Mouse (Mus musculus): Measurements from ENCODE around the gene Fgfr2. TPM values are rescaled to one million over a fixed set of nuclear protein-coding genes. Genes with fewer than 3 reads are reported as not detected.

Gene Fgfr2
- polyA plus RNA-seq, 1 experiment from 2014 or later, result 92.0 TPM

DNA sequence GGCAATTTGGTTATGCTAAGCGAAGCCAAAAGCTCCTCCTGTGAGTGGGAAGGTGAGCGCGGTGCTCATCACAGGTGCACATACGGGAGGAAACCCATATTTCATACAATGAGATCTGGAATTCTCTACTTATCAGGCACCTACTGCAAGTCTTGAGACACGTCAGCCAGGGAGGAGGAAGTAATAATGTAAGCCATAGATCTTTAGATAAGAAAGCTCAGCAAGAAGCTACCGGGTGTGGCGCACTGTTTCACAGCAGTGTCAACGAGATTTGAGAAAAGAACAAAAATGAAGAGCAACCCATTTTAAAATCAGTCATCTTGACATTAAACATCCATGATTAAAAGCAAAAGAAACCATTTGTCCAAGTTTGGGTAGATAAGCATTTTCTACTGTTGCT is 94.1 kb downstream of the Fgfr2 start:
- no peaks in the 10 kb centered on the region for H3K9me3 ChIP-seq (ENCODE audit: control insufficient read depth, low read length)
- no peak overlapping the region for H3K4me2 ChIP-seq
- no peak for ATAC-seq (ENCODE audit: low FRiP score)
- H3K4me1 ChIP-seq (ENCODE audit: control insufficient read depth, insufficient read depth, low read length), result peaks cover 13% of the 10 kb centered on the region
- DNase-seq (ENCODE audit: low spot score, missing footprints), result no peak
- H3K36me3 ChIP-seq (ENCODE audit: control insufficient read depth, insufficient read depth, low read length), result no peaks in the 10 kb centered on the region
- no peak overlapping the region for H3K27ac ChIP-seq (ENCODE audit: low read depth, low read length)
- WGBS, result 92% methylated on average over 8 of the region's 8 CpGs
- no peak overlapping the region for H3K9ac ChIP-seq (ENCODE audit: low read length)
- H3K4me3 ChIP-seq (ENCODE audit: low read depth, low read length), result no peak overlapping the region
- H3K27me3 ChIP-seq (ENCODE audit: control insufficient read depth, insufficient read depth, low read length), result no peaks in the 10 kb centered on the region

DNA sequence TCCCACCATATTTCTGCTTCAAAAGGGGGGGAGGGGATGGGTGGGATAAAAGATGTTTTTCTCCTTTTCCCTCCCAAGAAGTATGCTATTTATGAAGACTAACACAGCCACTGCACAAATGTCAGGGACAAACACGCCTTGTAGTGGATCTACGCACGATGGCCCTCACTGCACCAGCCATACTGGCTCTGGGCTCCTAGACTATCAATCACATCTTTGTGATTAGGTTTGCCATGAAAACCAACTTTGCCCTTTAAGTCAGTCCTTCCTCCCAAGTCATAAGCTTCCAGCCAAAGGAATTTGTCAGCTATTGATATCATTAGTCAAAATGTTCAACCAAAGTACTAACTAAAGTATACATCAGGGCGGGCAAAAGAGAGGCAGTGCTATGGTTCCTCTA is 95.2 kb downstream of the Fgfr2 start:
- H3K9ac ChIP-seq (ENCODE audit: low read length), result no peak overlapping the region
- DNase-seq (ENCODE audit: low spot score, missing footprints) (no peak), ATAC-seq (ENCODE audit: low FRiP score) (no peak)
- H3K9me3 ChIP-seq (ENCODE audit: control insufficient read depth, low read length), result no peaks in the 10 kb centered on the region
- WGBS, result 91% methylated on average over 4 of the region's 4 CpGs
- H3K27me3 ChIP-seq (ENCODE audit: control insufficient read depth, insufficient read depth, low read length), result no peaks in the 10 kb centered on the region
- no peak overlapping the region for H3K4me3 ChIP-seq (ENCODE audit: low read depth, low read length)
- no peaks in the 10 kb centered on the region for H3K36me3 ChIP-seq (ENCODE audit: control insufficient read depth, insufficient read depth, low read length)
- no peak overlapping the region for H3K4me2 ChIP-seq
- no peak overlapping the region for H3K27ac ChIP-seq (ENCODE audit: low read depth, low read length)
- H3K4me1 ChIP-seq (ENCODE audit: control insufficient read depth, insufficient read depth, low read length), result peaks cover 4% of the 10 kb centered on the region; the same call in 1 of the 2 replicates

DNA sequence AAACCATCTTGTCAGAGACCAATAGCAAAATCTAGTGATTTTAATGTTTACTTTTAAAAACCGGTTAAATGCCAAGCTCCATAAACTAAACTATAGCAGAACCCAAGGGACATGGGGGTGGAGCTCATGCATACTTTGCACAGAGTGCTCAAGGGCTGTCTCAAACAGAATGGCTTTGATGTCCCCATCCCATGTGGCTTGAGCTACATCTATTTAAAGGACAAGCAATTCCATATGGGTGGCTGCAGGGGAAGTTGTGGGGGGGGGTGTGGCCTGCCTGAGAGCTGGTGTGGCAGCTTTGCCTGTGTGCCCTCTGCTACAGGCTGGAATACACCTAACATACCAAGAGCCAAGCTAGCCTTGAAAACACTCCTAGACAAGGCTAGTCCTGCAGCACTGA is 98.5 kb downstream of the Fgfr2 start:
- WGBS, result 60% methylated on average over 1 of the region's 1 CpGs
- H3K27me3 ChIP-seq (ENCODE audit: control insufficient read depth, insufficient read depth, low read length), result no peaks in the 10 kb centered on the region
- peaks cover 20% of the 10 kb centered on the region for H3K4me1 ChIP-seq (ENCODE audit: control insufficient read depth, insufficient read depth, low read length)
- no peak overlapping the region for H3K4me3 ChIP-seq (ENCODE audit: low read depth, low read length)
- no peak overlapping the region for H3K4me2 ChIP-seq
- H3K9me3 ChIP-seq (ENCODE audit: control insufficient read depth, low read length), result no peaks in the 10 kb centered on the region
- H3K9ac ChIP-seq (ENCODE audit: low read length), result no peak overlapping the region
- ATAC-seq (ENCODE audit: low FRiP score), result no peak
- no peak for DNase-seq (ENCODE audit: low spot score, missing footprints)
- no peak overlapping the region for H3K27ac ChIP-seq (ENCODE audit: low read depth, low read length)
- H3K36me3 ChIP-seq (ENCODE audit: control insufficient read depth, insufficient read depth, low read length), result no peaks in the 10 kb centered on the region

GRCm38 (mm10) chr7:133019481-133020020 is 103.6 kb downstream of the Fgfr2 start:
- Histone ChIP-seq H3K36me3 (ENCODE audit: control insufficient read depth, insufficient read depth, low read length) (0 out of 2 replicates have a peak, but pooled peaks cover 2% of the 10 kb centered on the region), H3K4me1 (ENCODE audit: control insufficient read depth, insufficient read depth, low read length) (peaks cover 47% of the 10 kb centered on the region)
- WGBS, result 21% methylated on average over 6 of the region's 6 CpGs

GRCm38 (mm10) chr7:133018961-133019360 is 104.2 kb downstream of the Fgfr2 start:
- no peak overlapping the region for H3K4me2 ChIP-seq
- no peak for DNase-seq (ENCODE audit: low spot score, missing footprints)
- peaks cover 53% of the 10 kb centered on the region for H3K4me1 ChIP-seq (ENCODE audit: control insufficient read depth, insufficient read depth, low read length)
- H3K9ac ChIP-seq (ENCODE audit: low read length), result no peak overlapping the region
- no peak for ATAC-seq (ENCODE audit: low FRiP score)
- H3K27me3 ChIP-seq (ENCODE audit: control insufficient read depth, insufficient read depth, low read length), result no peaks in the 10 kb centered on the region
- no peak overlapping the region for H3K27ac ChIP-seq (ENCODE audit: low read depth, low read length)
- 71% methylated on average over 7 of the region's 7 CpGs for WGBS
- 0 out of 2 replicates have a peak, but pooled peaks cover 2% of the 10 kb centered on the region for H3K36me3 ChIP-seq (ENCODE audit: control insufficient read depth, insufficient read depth, low read length)
- H3K4me3 ChIP-seq (ENCODE audit: low read depth, low read length), result no peak overlapping the region
- no peaks in the 10 kb centered on the region for H3K9me3 ChIP-seq (ENCODE audit: control insufficient read depth, low read length)

More at GRCm38 (mm10) chr7:133019481-133020020, 103.6 kb downstream of the Fgfr2 start:
- ATAC-seq (ENCODE audit: low FRiP score) (no peak), DNase-seq (ENCODE audit: low spot score, missing footprints) (no peak)
- Histone ChIP-seq H3K4me3 (ENCODE audit: low read depth, low read length) (no peak overlapping the region), H3K9me3 (ENCODE audit: control insufficient read depth, low read length) (no peaks in the 10 kb centered on the region), H3K27ac (ENCODE audit: low read depth, low read length) (no peak overlapping the region), H3K9ac (ENCODE audit: low read length) (no peak overlapping the region), H3K4me2 (no peak overlapping the region), H3K27me3 (ENCODE audit: control insufficient read depth, insufficient read depth, low read length) (no peaks in the 10 kb centered on the region)

DNA sequence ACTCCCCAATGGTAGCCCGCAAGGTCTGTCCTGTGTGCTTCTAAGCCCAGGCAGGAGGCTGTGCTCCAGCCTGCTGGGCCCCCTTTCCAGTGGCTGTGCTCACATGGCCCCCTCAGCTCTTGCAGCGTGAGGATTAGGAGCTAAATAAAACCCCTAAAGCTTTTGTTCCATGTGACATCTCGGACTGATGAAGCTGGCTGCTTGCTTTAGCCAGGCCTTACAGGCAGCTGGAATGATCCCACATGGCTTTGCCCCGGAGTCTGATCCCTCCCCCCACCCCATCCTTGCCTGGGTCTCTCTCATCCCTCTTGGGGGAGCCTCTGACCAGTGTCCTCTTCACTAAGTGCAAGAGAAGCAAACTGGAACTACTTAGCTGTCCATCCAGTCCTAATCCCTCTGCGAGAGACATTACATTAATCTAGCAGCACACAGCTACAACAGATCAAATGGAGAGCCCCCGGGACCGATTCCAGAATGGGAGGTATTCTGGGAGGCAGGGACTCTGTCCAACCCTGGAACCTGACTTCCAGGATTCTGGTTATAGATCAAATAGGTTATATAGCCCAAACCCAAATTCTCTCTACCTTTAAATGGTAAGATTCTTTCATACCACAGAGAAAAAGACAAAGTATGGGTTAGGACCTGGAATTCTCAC is 107.6 kb downstream of the Fgfr2 start:
- Histone ChIP-seq H3K27me3 (ENCODE audit: control insufficient read depth, insufficient read depth, low read length) (no peaks in the 10 kb centered on the region), H3K27ac (ENCODE audit: low read depth, low read length) (peak overlapping the region; percentile 61), H3K4me1 (ENCODE audit: control insufficient read depth, insufficient read depth, low read length) (peaks cover 74% of the 10 kb centered on the region), H3K4me3 (ENCODE audit: low read depth, low read length) (no peak overlapping the region), H3K9ac (ENCODE audit: low read length) (peak overlapping the region; percentile 33; the same call in 1 of the 2 replicates), H3K9me3 (ENCODE audit: control insufficient read depth, low read length) (no peaks in the 10 kb centered on the region), H3K36me3 (ENCODE audit: control insufficient read depth, insufficient read depth, low read length) (0 out of 2 replicates have a peak, but pooled peaks cover 2% of the 10 kb centered on the region), H3K4me2 (peak overlapping the region; percentile 35)
- ATAC-seq (ENCODE audit: low FRiP score) (peak; percentile 84), DNase-seq (ENCODE audit: low spot score, missing footprints) (peak; percentile 93)
- WGBS, result 12% methylated on average over 7 of the region's 7 CpGs

DNA sequence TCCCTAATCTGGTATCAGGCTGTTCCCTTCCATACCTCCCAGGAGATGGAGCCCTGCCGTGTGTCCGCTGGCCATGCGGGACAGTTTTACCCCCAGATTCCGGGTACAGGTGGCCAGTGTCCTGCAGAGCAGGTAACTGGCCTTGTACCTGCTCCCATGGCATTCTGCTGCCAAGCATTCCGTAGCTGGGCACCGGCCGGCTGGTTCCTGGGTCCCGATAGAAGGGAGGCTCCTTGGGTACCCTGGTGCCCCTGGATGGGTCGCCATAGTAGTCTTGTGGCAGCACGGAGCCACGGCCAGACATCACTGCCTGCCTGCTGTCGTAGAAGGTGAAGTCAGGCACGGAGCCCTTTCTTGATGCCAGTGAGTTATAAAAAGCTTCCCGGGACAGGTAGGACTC is 108.5 kb downstream of the Fgfr2 start:
- WGBS, result 86% methylated on average over 14 of the region's 14 CpGs
- Histone ChIP-seq H3K4me2 (peak overlapping the region; percentile 35; the same call in 1 of the 2 replicates), H3K4me3 (ENCODE audit: low read depth, low read length) (no peak overlapping the region), H3K27ac (ENCODE audit: low read depth, low read length) (peak overlapping the region; percentile 61; the same call in 1 of the 2 replicates), H3K36me3 (ENCODE audit: control insufficient read depth, insufficient read depth, low read length) (0 out of 2 replicates have a peak, but pooled peaks cover 2% of the 10 kb centered on the region), H3K27me3 (ENCODE audit: control insufficient read depth, insufficient read depth, low read length) (no peaks in the 10 kb centered on the region), H3K4me1 (ENCODE audit: control insufficient read depth, insufficient read depth, low read length) (peaks cover 65% of the 10 kb centered on the region), H3K9me3 (ENCODE audit: control insufficient read depth, low read length) (no peaks in the 10 kb centered on the region), H3K9ac (ENCODE audit: low read length) (peak overlapping the region; percentile 33; the same call in 1 of the 2 replicates)
- DNase-seq (ENCODE audit: low spot score, missing footprints), result no peak
- ATAC-seq (ENCODE audit: low FRiP score), result no peak

DNA sequence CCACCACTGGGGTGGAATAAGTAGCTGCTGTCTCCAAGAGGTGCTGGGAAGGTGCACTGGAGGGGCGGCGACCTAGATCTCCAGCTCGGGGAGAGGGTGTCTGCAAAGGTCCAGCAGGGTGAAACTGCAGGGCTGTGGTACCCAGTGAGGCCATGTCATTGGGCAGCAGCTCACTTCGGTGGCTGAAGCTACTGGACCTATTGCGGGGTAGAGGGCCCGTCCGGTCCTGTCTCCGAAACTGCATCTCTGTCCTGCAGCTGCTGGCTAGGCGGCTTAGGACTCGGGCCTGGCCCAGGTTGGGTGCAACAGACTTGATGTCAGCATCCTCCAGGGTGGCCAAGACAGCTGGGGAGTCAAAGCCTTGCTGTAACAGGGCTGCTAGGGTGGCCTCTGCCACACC is 109.2 kb downstream of the Fgfr2 start:
- H3K27ac ChIP-seq (ENCODE audit: low read depth, low read length), result no peak overlapping the region

GRCm38 (mm10) chr7:133012637-133013366 is 110.3 kb downstream of the Fgfr2 start:
- H3K4me3 ChIP-seq (ENCODE audit: low read depth, low read length), result no peak overlapping the region
- peak overlapping the region; percentile 12; the same call in 1 of the 2 replicates for H3K9ac ChIP-seq (ENCODE audit: low read length)
- DNase-seq (ENCODE audit: low spot score, missing footprints) (no peak), ATAC-seq (ENCODE audit: low FRiP score) (no peak)
- peaks cover 56% of the 10 kb centered on the region for H3K4me1 ChIP-seq (ENCODE audit: control insufficient read depth, insufficient read depth, low read length)
- no peaks in the 10 kb centered on the region for H3K9me3 ChIP-seq (ENCODE audit: control insufficient read depth, low read length)
- no peaks in the 10 kb centered on the region for H3K27me3 ChIP-seq (ENCODE audit: control insufficient read depth, insufficient read depth, low read length)
- H3K4me2 ChIP-seq, result no peak overlapping the region
- H3K27ac ChIP-seq (ENCODE audit: low read depth, low read length), result no peak overlapping the region
- H3K36me3 ChIP-seq (ENCODE audit: control insufficient read depth, insufficient read depth, low read length), result 0 out of 2 replicates have a peak, but pooled peaks cover 2% of the 10 kb centered on the region
- 60% methylated on average over 14 of the region's 14 CpGs for WGBS

More for the DNA sequence above, 109.2 kb downstream of the Fgfr2 start:
- H3K9ac ChIP-seq (ENCODE audit: low read length), result no peak overlapping the region
- H3K36me3 ChIP-seq (ENCODE audit: control insufficient read depth, insufficient read depth, low read length), result 0 out of 2 replicates have a peak, but pooled peaks cover 2% of the 10 kb centered on the region
- H3K4me3 ChIP-seq (ENCODE audit: low read depth, low read length), result no peak overlapping the region
- no peaks in the 10 kb centered on the region for H3K27me3 ChIP-seq (ENCODE audit: control insufficient read depth, insufficient read depth, low read length)
- ATAC-seq (ENCODE audit: low FRiP score), result no peak
- H3K4me1 ChIP-seq (ENCODE audit: control insufficient read depth, insufficient read depth, low read length), result peaks cover 58% of the 10 kb centered on the region
- 93% methylated on average over 10 of the region's 10 CpGs for WGBS
- no peak for DNase-seq (ENCODE audit: low spot score, missing footprints)
- H3K4me2 ChIP-seq, result no peak overlapping the region
- H3K9me3 ChIP-seq (ENCODE audit: control insufficient read depth, low read length), result no peaks in the 10 kb centered on the region
